Mouse (Mus musculus) limb, embryonic 12.5 days (tissue): ENCODE measurements at regions not wholly inside any gene's neighbourhood (a gene's known extent, or its start where the extent isn't known, plus 50 kb on each side); places are given as distances from the start of the nearest gene placed in this dataset.

ENCODE experiments used
- ATAC-seq: fragments of 200-750 bp; cut with Nextera tagmentation; 2 replicates; pipeline ENCODE4 v1.8.0; 2017; ENCODE audit warnings: low read depth, moderate TSS enrichment; ENCODE audit not compliant: insufficient number of reproducible peaks, insufficient read depth, low FRiP score, low TSS enrichment
- H3K27ac ChIP-seq: fragments of 300-500 bp; sonication (generic); 2 replicates; pipeline ENCODE4 v1.5.1; 2016; ENCODE audit warnings: mild to moderate bottlenecking, moderate library complexity
- H3K27me3 ChIP-seq: fragments of 300-500 bp; sonication (generic); 2 replicates; pipeline ENCODE4 v1.6.1; 2016; ENCODE audit warnings: mild to moderate bottlenecking, moderate library complexity
- H3K36me3 ChIP-seq: fragments of 300-500 bp; sonication (generic); 2 replicates; pipeline ENCODE4 v1.6.1; 2016; ENCODE audit warnings: mild to moderate bottlenecking, moderate library complexity
- H3K4me1 ChIP-seq: fragments of 300-500 bp; sonication (generic); replicated peaks from 2 replicates; pipeline ENCODE4 v1.6.1; 2016
- H3K4me2 ChIP-seq: fragments of 300-500 bp; sonication (generic); 2 replicates; pipeline ENCODE4 v1.6.1; 2016; ENCODE audit warnings: mild to moderate bottlenecking, moderate library complexity
- H3K4me3 ChIP-seq: fragments of 300-500 bp; sonication (generic); replicated peaks from 2 replicates; pipeline ENCODE4 v1.5.1; 2016; ENCODE audit warnings: mild to moderate bottlenecking
- H3K9ac ChIP-seq: fragments of 300-500 bp; sonication (generic); replicated peaks from 2 replicates; pipeline ENCODE4 v1.6.1; 2016; ENCODE audit warnings: mild to moderate bottlenecking, moderate library complexity
- H3K9me3 ChIP-seq: fragments of 300-500 bp; sonication (generic); 2 replicates; pipeline ENCODE4 v1.6.1; 2016; ENCODE audit warnings: mild to moderate bottlenecking, moderate library complexity
- WGBS: fragments of 180-500 bp; shearing (Covaris S2); methylation state at CpG from one replicate; pipeline ENCODE4 v1.1.7; 2016; 5-methylcytosine and 5-hydroxymethylcytosine counted together

DNA sequence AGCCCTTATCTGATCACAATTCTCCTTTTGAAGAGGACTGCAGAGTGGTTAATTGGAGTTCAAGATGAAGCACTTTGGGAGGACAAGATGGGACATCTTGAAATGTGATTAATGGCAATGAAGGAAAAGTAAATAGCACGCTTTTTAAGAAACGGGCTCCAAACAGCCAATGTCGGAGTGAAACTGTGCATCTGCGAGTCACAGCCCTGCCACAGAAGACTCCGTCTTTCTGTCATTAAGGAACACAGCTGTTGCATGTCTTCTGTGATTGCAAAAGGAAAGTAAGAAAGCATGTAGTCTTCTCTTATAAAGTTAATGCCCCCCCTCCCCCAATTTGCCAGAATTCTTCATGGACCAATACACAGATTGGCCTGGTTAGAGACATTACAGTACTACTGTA, 528.0 kb upstream of the Nr5a2 start:
- Histone ChIP-seq H3K27ac (no peak overlapping the region), H3K36me3 (no peaks in the 10 kb centered on the region), H3K9me3 (no peaks in the 10 kb centered on the region), H3K27me3 (no peaks in the 10 kb centered on the region), H3K4me2 (no peak overlapping the region), H3K4me1 (no peaks in the 10 kb centered on the region), H3K9ac (no peak overlapping the region), H3K4me3 (no peak overlapping the region)
- no peak for ATAC-seq
- WGBS, result 82% methylated on average over 5 of the region's 5 CpGs

GRCm38 (mm10) chr1:137478459-137478858, 518.2 kb upstream of the Nr5a2 start:
- H3K36me3 ChIP-seq, result no peaks in the 10 kb centered on the region
- no peaks in the 10 kb centered on the region for H3K9me3 ChIP-seq
- H3K4me2 ChIP-seq, result no peak overlapping the region
- ATAC-seq, result no peak
- no peaks in the 10 kb centered on the region for H3K27me3 ChIP-seq
- H3K4me1 ChIP-seq, result no peaks in the 10 kb centered on the region
- WGBS, result 29% methylated on average over 1 of the region's 1 CpGs
- no peak overlapping the region for H3K4me3 ChIP-seq
- H3K27ac ChIP-seq, result no peak overlapping the region
- no peak overlapping the region for H3K9ac ChIP-seq

DNA sequence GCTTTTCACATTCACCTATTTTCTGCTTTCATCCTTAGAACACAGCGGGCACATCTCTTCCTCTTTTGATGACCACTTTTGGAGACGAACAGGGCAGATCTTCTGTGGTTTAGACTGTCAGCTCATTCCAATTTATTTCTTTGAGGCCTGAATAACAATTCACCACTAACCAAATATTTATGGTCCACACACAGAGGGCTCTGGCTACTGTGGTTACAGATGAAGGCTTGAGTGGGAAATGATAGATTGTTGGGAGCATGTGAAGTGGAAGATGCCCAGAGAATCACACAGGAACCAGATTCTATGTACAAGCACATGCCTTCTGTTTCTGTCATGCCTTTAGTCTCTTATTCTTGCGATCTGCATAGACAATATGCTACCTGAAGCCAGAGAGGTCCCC, 517.0 kb upstream of the Nr5a2 start:
- Histone ChIP-seq H3K27me3 (no peaks in the 10 kb centered on the region), H3K27ac (no peak overlapping the region), H3K9me3 (no peaks in the 10 kb centered on the region), H3K4me1 (no peaks in the 10 kb centered on the region), H3K4me3 (no peak overlapping the region), H3K9ac (no peak overlapping the region), H3K36me3 (no peaks in the 10 kb centered on the region), H3K4me2 (no peak overlapping the region)
- ATAC-seq, result no peak
- WGBS, result 86% methylated on average over 3 of the region's 3 CpGs

DNA sequence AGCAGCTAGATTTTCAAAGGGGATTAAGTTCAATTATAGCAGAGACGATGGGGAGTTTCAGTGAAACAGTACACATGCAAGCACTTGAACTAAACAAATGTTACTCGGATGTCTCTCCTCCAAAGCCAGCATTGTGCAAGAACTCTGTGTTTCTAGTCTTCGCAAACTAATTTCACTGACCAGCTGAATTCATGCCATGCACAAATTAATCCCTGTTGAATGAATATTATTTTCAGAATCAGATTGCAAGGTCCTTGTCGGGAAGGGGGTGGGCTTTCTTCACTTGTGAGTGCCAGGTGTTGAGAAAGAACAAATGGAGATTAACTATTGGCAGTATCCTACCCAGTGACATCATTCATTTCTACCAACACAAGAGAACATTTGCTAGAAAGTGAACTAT, 514.6 kb upstream of the Nr5a2 start:
- 76% methylated on average over 4 of the region's 4 CpGs for WGBS
- no peak for ATAC-seq
- H3K4me3 ChIP-seq, result no peak overlapping the region

GRCm38 (mm10) chr1:137473800-137474685, 513.8 kb upstream of the Nr5a2 start:
- Histone ChIP-seq H3K36me3 (no peaks in the 10 kb centered on the region), H3K4me1 (no peaks in the 10 kb centered on the region), H3K27ac (no peak overlapping the region), H3K27me3 (no peaks in the 10 kb centered on the region), H3K4me2 (no peak overlapping the region), H3K9me3 (no peaks in the 10 kb centered on the region), H3K9ac (no peak overlapping the region), H3K4me3 (no peak overlapping the region)
- 82% methylated on average over 4 of the region's 4 CpGs for WGBS
- ATAC-seq, result no peak

More for the DNA sequence above, 514.6 kb upstream of the Nr5a2 start:
- H3K9me3 ChIP-seq, result no peaks in the 10 kb centered on the region
- no peaks in the 10 kb centered on the region for H3K36me3 ChIP-seq
- H3K9ac ChIP-seq, result no peak overlapping the region
- H3K27me3 ChIP-seq, result no peaks in the 10 kb centered on the region
- H3K27ac ChIP-seq, result no peak overlapping the region
- H3K4me1 ChIP-seq, result no peaks in the 10 kb centered on the region
- H3K4me2 ChIP-seq, result no peak overlapping the region

- WGBS, result 87% methylated on average over 5 of the region's 5 CpGs
- H3K4me2 ChIP-seq, result no peak overlapping the region
- no peak for ATAC-seq
These were observed 504.7 kb upstream of the Nr5a2 start for GRCm38 (mm10) chr1:137464971-137465370.

DNA sequence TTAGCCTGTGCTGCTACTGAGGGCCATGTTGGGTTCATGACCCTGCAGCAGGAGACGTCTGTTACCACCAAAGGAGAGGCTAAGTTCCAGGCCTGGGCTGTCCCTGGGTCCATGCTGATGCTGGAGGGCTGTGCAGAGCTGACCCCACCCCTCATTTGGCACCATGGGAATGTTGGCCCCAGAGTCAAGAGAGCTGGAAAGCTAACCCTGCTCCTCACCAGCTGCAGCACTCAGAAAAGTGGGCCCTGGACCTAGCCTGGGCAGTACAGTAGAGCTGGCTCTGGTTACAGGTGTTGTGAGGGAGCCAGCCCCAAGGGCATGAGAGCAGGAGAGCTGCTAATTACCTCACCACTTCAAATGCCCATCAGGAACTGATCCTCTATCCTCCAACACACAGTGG, 500.9 kb upstream of the Nr5a2 start:
- no peaks in the 10 kb centered on the region for H3K4me1 ChIP-seq
- no peaks in the 10 kb centered on the region for H3K9me3 ChIP-seq
- no peak overlapping the region for H3K4me3 ChIP-seq
- WGBS, result 74% methylated on average over 1 of the region's 1 CpGs
- no peak overlapping the region for H3K4me2 ChIP-seq
- ATAC-seq, result no peak
- no peaks in the 10 kb centered on the region for H3K27me3 ChIP-seq
- no peak overlapping the region for H3K9ac ChIP-seq
- H3K36me3 ChIP-seq, result no peaks in the 10 kb centered on the region
- no peak overlapping the region for H3K27ac ChIP-seq

More at GRCm38 (mm10) chr1:137464971-137465370, 504.7 kb upstream of the Nr5a2 start:
- Histone ChIP-seq H3K27ac (no peak overlapping the region), H3K9ac (no peak overlapping the region), H3K36me3 (no peaks in the 10 kb centered on the region), H3K4me3 (no peak overlapping the region), H3K4me1 (no peaks in the 10 kb centered on the region), H3K9me3 (no peaks in the 10 kb centered on the region), H3K27me3 (no peaks in the 10 kb centered on the region)

DNA sequence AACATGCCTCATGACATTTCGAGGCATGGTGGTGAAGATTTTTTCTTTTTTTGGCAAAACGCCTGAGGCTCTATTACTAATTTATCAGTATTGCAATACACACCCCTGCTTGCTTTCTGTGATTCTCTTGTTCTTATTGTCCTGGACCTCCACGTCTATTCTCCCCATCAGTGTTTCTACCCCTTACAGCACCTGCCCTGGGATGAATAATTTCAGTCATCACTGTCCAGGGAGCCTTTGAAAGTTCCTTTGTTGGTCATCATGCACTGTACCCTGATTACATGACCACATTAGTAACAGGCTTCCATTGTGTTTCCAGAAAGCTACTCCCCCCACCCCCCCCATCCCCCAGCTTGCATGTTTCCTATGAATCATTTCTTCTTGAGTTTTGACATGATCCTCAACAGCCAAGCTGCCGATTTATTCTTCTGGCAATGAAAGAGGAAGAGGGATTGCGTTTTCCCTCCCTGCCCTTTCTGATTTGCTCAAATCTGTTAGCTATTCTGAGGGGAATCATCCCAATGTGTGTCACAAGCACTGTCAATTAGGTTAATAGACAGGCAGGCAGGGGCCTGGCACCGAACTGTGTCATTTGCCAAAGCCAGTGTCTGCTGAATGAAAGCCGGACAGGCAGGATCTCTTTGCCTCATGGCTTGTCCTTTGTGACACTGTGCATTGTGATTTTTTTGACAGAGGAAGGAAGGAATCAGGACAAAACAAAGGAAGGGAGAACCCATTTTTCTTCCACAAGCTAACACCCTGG, 493.4 kb upstream of the Nr5a2 start:
- Histone ChIP-seq H3K4me3 (no peak overlapping the region), H3K27ac (no peak overlapping the region), H3K9ac (no peak overlapping the region), H3K27me3 (no peaks in the 10 kb centered on the region), H3K9me3 (no peaks in the 10 kb centered on the region), H3K4me1 (no peaks in the 10 kb centered on the region), H3K4me2 (no peak overlapping the region), H3K36me3 (no peaks in the 10 kb centered on the region)
- 81% methylated on average over 7 of the region's 7 CpGs for WGBS
- ATAC-seq, result no peak

DNA sequence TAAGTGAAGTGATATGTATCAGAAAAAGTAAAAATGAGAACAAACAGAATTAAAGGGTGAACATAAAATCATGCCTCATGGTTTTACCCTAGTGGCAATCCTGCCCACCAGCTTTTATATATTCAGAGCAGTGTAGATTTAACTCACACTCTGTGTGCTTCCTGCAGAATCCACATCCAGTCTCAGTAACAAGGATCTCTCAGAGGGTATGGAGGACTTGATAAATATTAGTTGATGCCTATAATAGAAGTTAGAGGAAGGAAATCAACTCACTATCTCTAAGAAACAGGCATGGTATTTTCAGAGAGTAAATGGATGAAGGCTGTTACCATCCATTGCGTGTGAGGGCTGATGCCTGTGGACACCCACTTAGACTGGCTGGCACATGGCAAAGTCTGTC, 492.5 kb upstream of the Nr5a2 start:
- H3K27ac ChIP-seq, result no peak overlapping the region
- H3K9me3 ChIP-seq, result no peaks in the 10 kb centered on the region
- ATAC-seq, result no peak
- H3K27me3 ChIP-seq, result no peaks in the 10 kb centered on the region
- no peaks in the 10 kb centered on the region for H3K4me1 ChIP-seq
- no peak overlapping the region for H3K4me2 ChIP-seq
- H3K9ac ChIP-seq, result no peak overlapping the region
- no peaks in the 10 kb centered on the region for H3K36me3 ChIP-seq
- WGBS, result 96% methylated on average over 1 of the region's 1 CpGs
- H3K4me3 ChIP-seq, result no peak overlapping the region

GRCm38 (mm10) chr1:137446497-137446896, 486.2 kb upstream of the Nr5a2 start:
- Histone ChIP-seq H3K4me1 (no peaks in the 10 kb centered on the region), H3K4me3 (no peak overlapping the region), H3K9ac (no peak overlapping the region), H3K27me3 (no peaks in the 10 kb centered on the region), H3K27ac (no peak overlapping the region), H3K4me2 (no peak overlapping the region), H3K9me3 (no peaks in the 10 kb centered on the region), H3K36me3 (no peaks in the 10 kb centered on the region)
- ATAC-seq, result no peak
- WGBS, result 72% methylated on average over 3 of the region's 3 CpGs

GRCm38 (mm10) chr1:137428110-137428509, 467.9 kb upstream of the Nr5a2 start:
- no peaks in the 10 kb centered on the region for H3K4me1 ChIP-seq
- no peak overlapping the region for H3K4me2 ChIP-seq
- no peak overlapping the region for H3K9ac ChIP-seq
- H3K36me3 ChIP-seq, result no peaks in the 10 kb centered on the region
- no peak for ATAC-seq
- no peaks in the 10 kb centered on the region for H3K27me3 ChIP-seq
- H3K4me3 ChIP-seq, result no peak overlapping the region
- 90% methylated on average over 1 of the region's 1 CpGs for whole genome bisulfite sequencing
- H3K9me3 ChIP-seq, result no peaks in the 10 kb centered on the region
- no peak overlapping the region for H3K27ac ChIP-seq
